Mouse (Mus musculus) layer of hippocampus, postnatal 10 days (tissue): ENCODE results near the gene Dlg2. TPM values are rescaled to one million over a fixed set of nuclear protein-coding genes. Genes with fewer than 3 reads are reported as not detected.

ENCODE experiments used
- DNase-seq, 2 experiments: peaks; one replicate each; pipeline ENCODE4 v3.0.0; 2021; ENCODE audit warnings: low spot score in 2 of 2
- total RNA-seq, 2 experiments: library from RNA; stranded (reverse); gene quantifications; 2 replicates each; pipeline ENCODE4 v1.2.3; 2021

Dlg2 gene
- total RNA-seq, 2 experiments from 2014 or later: 264 to 268 TPM

- no peak for DNase-seq
These were observed 963.9 kb downstream of the Dlg2 start for GRCm38 (mm10) chr7:91440326-91440725.

- DNase-seq: no peak
These were observed 966.2 kb downstream of the Dlg2 start for GRCm38 (mm10) chr7:91442447-91443376.

GRCm38 (mm10) chr7:91443377-91443714 is 966.9 kb downstream of the Dlg2 start:
- no peak for DNase-seq

- DNase-seq: no peak
These were observed 967.4 kb downstream of the Dlg2 start for GRCm38 (mm10) chr7:91443913-91444312.

GRCm38 (mm10) chr7:91444728-91445127 is 968.3 kb downstream of the Dlg2 start:
- DNase-seq: no peak

- DNase-seq: no peak
These were observed 980.3 kb downstream of the Dlg2 start for GRCm38 (mm10) chr7:91456796-91457195.

- peak; percentile 74 to 83 for DNase-seq
These were observed 980.7 kb downstream of the Dlg2 start for GRCm38 (mm10) chr7:91457207-91457606.

GRCm38 (mm10) chr7:91461352-91461751 is 984.9 kb downstream of the Dlg2 start:
- DNase-seq: no peak

- DNase-seq: no peak
These were observed 986.8 kb downstream of the Dlg2 start for GRCm38 (mm10) chr7:91463256-91463655.

GRCm38 (mm10) chr7:91467061-91467460 is 990.6 kb downstream of the Dlg2 start:
- DNase-seq: no peak

GRCm38 (mm10) chr7:91479145-91479544 is 1002.7 kb downstream of the Dlg2 start:
- no peak for DNase-seq

- no peak for DNase-seq
These were observed 1005.2 kb downstream of the Dlg2 start for GRCm38 (mm10) chr7:91481574-91482197.

GRCm38 (mm10) chr7:91493234-91493633 is 1016.8 kb downstream of the Dlg2 start:
- DNase-seq: no peak

GRCm38 (mm10) chr7:91495526-91495925 is 1019.1 kb downstream of the Dlg2 start:
- no peak for DNase-seq

GRCm38 (mm10) chr7:91511119-91511518 is 1034.6 kb downstream of the Dlg2 start:
- no peak for DNase-seq

- DNase-seq: peak; percentile 48 to 57
These were observed 1038.0 kb downstream of the Dlg2 start for GRCm38 (mm10) chr7:91514445-91514844.

- DNase-seq: no peak
These were observed 1039.8 kb downstream of the Dlg2 start for GRCm38 (mm10) chr7:91516225-91516624.

- DNase-seq: no peak
These were observed 1049.4 kb downstream of the Dlg2 start for GRCm38 (mm10) chr7:91525859-91526258.

- DNase-seq: peak; percentile 36 to 46
These were observed 1066.3 kb downstream of the Dlg2 start for GRCm38 (mm10) chr7:91542597-91543285.

GRCm38 (mm10) chr7:91543286-91543650 is 1066.8 kb downstream of the Dlg2 start:
- no peak for DNase-seq

- no peak for DNase-seq
These were observed 1068.1 kb downstream of the Dlg2 start for GRCm38 (mm10) chr7:91544600-91544999.

- no peak for DNase-seq
These were observed 1072.3 kb downstream of the Dlg2 start for GRCm38 (mm10) chr7:91548796-91549195.
